Mouse (Mus musculus): ENCODE results near the gene Gm14326. TPM values are rescaled to one million over a fixed set of nuclear protein-coding genes. Genes with fewer than 3 reads are reported as not detected.

The Gm14326 gene
- polyA plus RNA-seq (2012; rRNA removed) = 0.71 and 1.7 TPM in 2 replicates

GRCm38 (mm10) chr2:177957145-177957544, at the start of gene Gm14326:
Gene Gm14326 (minus strand): TSS chr2:177957297.

GRCm38 (mm10) chr2:177925563-177926103, 31.5 kb downstream of the Gm14326 start, which contains the start of gene Zfp972:
Gene Zfp972 (minus strand): TSS chr2:177925613.

GRCm38 (mm10) chr2:177897046-177897578, 60.0 kb downstream of the Gm14326 start, which contains the start of gene Gm14327:
Gene Gm14327 (plus strand): TSS chr2:177897096.

Other genes starting within 250 kb of the Gm14326 start
- 0.21 TPM in 1 of 2 replicates, not detected in the other for gene Gm14322, start 198.0 kb downstream of the Gm14326 start, polyA plus RNA-seq (2012; rRNA removed)
- gene Gm14325, start 117.0 kb downstream of the Gm14326 start, polyA plus RNA-seq (2012; rRNA removed) = 0.83 and 1.7 TPM in 2 replicates
- gene Gm14327, start 60.2 kb downstream of the Gm14326 start, polyA plus RNA-seq (2012; rRNA removed) = 0.07 and 0.31 TPM in 2 replicates
- 0.26 and 0.68 TPM in 2 replicates for gene Zfp972, start 31.7 kb downstream of the Gm14326 start, polyA plus RNA-seq (2012; rRNA removed)
- 0.31 and 0.59 TPM in 2 replicates for gene Zfp971, start 66.0 kb upstream of the Gm14326 start, polyA plus RNA-seq (2012; rRNA removed)
- 0.26 and 0.47 TPM in 2 replicates for gene Zfp931, start 121.2 kb upstream of the Gm14326 start, polyA plus RNA-seq (2012; rRNA removed)
- gene Phactr3, start 161.7 kb upstream of the Gm14326 start, polyA plus RNA-seq (2012; rRNA removed) = 0.64 and 0.81 TPM in 2 replicates

Data from colon, adult 2 months (tissue).